Mouse (Mus musculus): ENCODE measurements around the gene Ruvbl2.

DNA sequence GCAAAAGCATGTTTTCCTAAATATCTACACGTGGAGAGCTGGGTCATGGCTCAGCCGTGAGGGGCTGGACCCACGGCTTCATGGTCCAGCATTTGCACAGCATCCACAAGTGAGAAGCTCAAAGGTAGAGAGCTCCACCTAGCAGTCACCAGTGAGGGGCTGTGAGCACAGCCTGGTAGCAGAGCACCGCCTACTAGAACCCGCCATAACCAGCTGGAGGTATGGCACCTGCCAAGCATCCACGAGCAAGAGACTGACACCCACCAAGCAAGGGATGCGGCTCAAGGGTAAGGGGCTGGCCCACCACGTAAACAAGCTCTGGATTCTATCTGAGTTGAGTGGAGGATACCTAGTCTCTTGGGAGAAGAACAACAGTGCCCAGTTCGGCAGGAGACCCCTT is 27.7 kb upstream of the Ruvbl2 start:
- TF ChIP-seq ZC3H11A (IDR thresholded peaks at IDR 0.05; ENCODE audit: borderline replicate concordance, low read depth, low read length) (no peak), HCFC1 (IDR thresholded peaks at IDR 0.05; ENCODE audit: borderline replicate concordance, insufficient read depth, low read length) (no peak), ZNF384 (IDR thresholded peaks at IDR 0.05; ENCODE audit: low read depth, low read length) (no peak), CHD2 (IDR thresholded peaks at IDR 0.05; ENCODE audit: low read depth, low read length) (no peak), MAFK (IDR thresholded peaks at IDR 0.05; ENCODE audit: insufficient read depth, low read depth, low read length) (no peak)
